Mouse (Mus musculus) kidney, adult 2 months (tissue): ENCODE measurements around the gene Krtcap2.

ENCODE experiments used
- CTCF ChIP-seq: fragments of 200-500 bp; conservative IDR thresholded peaks from 2 replicates; pipeline ENCODE4 v1.5.1; 2011; ENCODE audit warnings: low read depth, mild to moderate bottlenecking, control low read depth, low read length, moderate library complexity, mixed read lengths; ENCODE audit not compliant: insufficient read depth, insufficient read length
- POLR2A ChIP-seq: fragments of 200-500 bp; IDR thresholded peaks from one replicate; pipeline ENCODE4 v1.6.1; 2011; ENCODE audit warnings: low read depth, low read length, control low read depth

GRCm38 (mm10) chr3:89278107-89278506, 32.3 kb downstream of the Krtcap2 start:
- TF ChIP-seq CTCF (no peak), POLR2A (peak; percentile 50)
